Mouse (Mus musculus): ENCODE measurements around the gene Fam120a. TPM values are rescaled to one million over a fixed set of nuclear protein-coding genes. Genes with fewer than 3 reads are reported as not detected.

Gene Fam120a
- polyA plus RNA-seq, 1 experiment from 2014 or later, result 24.6 TPM

GRCm38 (mm10) chr13:48895376-48895775 is 72.4 kb downstream of the Fam120a start:
- Histone ChIP-seq H3K4me1 (no peaks in the 10 kb centered on the region), H3K9me3 (no peaks in the 10 kb centered on the region), H3K4me2 (no peak overlapping the region), H3K9ac (no peak overlapping the region), H3K27ac (no peak overlapping the region), H3K27me3 (no peaks in the 10 kb centered on the region), H3K4me3 (no peak overlapping the region), H3K36me3 (peaks cover 78% of the 10 kb centered on the region)
- 88% methylated on average over 5 of the region's 5 CpGs for WGBS
- ATAC-seq (ENCODE audit: insufficient number of reproducible peaks, low FRiP score, low TSS enrichment, low read depth), result no peak

DNA sequence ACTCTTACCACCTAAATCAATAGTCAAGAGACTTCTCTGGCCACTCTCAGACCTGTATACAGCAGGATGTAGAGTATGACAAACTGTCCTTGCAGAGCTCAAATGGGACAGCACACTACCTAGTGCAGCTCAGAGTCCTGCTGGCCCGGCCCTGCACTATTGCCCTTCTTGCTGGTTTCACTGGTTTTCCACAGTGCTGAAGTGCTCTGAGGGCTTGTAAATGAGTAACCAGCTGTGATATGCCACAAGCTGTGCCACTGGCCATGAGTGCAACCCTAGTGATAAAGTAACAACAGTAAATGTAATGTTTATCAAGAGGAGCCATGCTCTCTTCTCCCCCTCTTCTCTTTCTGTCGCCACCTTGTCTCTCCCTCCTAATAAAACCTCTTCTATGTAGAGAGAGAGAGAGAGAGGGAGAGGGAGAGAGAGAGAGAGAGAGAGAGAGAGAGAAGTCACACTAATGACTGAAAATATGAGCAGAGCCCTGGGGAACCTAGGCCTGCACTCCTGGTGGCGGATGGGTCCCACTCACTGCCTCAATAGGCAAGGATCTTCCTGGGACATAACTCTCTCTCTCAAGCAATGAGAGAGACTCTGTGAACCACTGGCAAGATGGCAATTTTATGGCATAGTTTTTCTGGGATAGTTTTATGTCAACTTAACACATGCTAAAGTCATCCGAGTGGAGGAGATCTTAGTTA is 77.4 kb downstream of the Fam120a start:
- ATAC-seq (ENCODE audit: insufficient number of reproducible peaks, low FRiP score, low TSS enrichment, low read depth), result no peak
- Histone ChIP-seq H3K9ac (no peak overlapping the region), H3K9me3 (no peaks in the 10 kb centered on the region), H3K4me3 (no peak overlapping the region), H3K36me3 (peaks cover 83% of the 10 kb centered on the region), H3K27me3 (no peaks in the 10 kb centered on the region), H3K4me2 (no peak overlapping the region), H3K27ac (no peak overlapping the region), H3K4me1 (no peaks in the 10 kb centered on the region)
- 81% methylated on average over 4 of the region's 4 CpGs for WGBS

GRCm38 (mm10) chr13:48878534-48878933 is 89.3 kb downstream of the Fam120a start:
- Histone ChIP-seq H3K27ac (peak overlapping the region; percentile 87), H3K9ac (peak overlapping the region; percentile 46), H3K36me3 (peaks cover 37% of the 10 kb centered on the region), H3K4me1 (peaks cover 7% of the 10 kb centered on the region), H3K27me3 (no peaks in the 10 kb centered on the region), H3K9me3 (no peaks in the 10 kb centered on the region), H3K4me2 (peak overlapping the region; percentile 67), H3K4me3 (peak overlapping the region; percentile 41)
- 0% methylated on average over 36 of the region's 36 CpGs for WGBS
- ATAC-seq (ENCODE audit: insufficient number of reproducible peaks, low FRiP score, low TSS enrichment, low read depth), result peak; percentile 98

GRCm38 (mm10) chr13:48877805-48878204 is 90.0 kb downstream of the Fam120a start:
- H3K4me3 ChIP-seq, result peak overlapping the region; percentile 41
- H3K4me1 ChIP-seq, result peaks cover 11% of the 10 kb centered on the region
- peaks cover 32% of the 10 kb centered on the region for H3K36me3 ChIP-seq
- H3K27ac ChIP-seq, result peak overlapping the region; percentile 87
- peak overlapping the region; percentile 67 for H3K4me2 ChIP-seq
- ATAC-seq (ENCODE audit: insufficient number of reproducible peaks, low FRiP score, low TSS enrichment, low read depth), result no peak
- no peaks in the 10 kb centered on the region for H3K9me3 ChIP-seq
- H3K27me3 ChIP-seq, result no peaks in the 10 kb centered on the region
- peak overlapping the region; percentile 46 for H3K9ac ChIP-seq

GRCm38 (mm10) chr13:48872726-48873125 is 95.1 kb downstream of the Fam120a start:
- ATAC-seq (ENCODE audit: insufficient number of reproducible peaks, low FRiP score, low TSS enrichment, low read depth), result no peak
- Histone ChIP-seq H3K9me3 (no peaks in the 10 kb centered on the region), H3K36me3 (peaks cover 9% of the 10 kb centered on the region), H3K27me3 (no peaks in the 10 kb centered on the region), H3K4me2 (no peak overlapping the region), H3K27ac (no peak overlapping the region), H3K4me3 (0 out of 2 replicates have a peak overlapping the region, but pooled peaks have one; percentile 0), H3K4me1 (peaks cover 36% of the 10 kb centered on the region), H3K9ac (no peak overlapping the region)
- 73% methylated on average over 5 of the region's 5 CpGs for WGBS

- peak overlapping the region; percentile 84 for H3K4me3 ChIP-seq
- 58% methylated on average over 7 of the region's 7 CpGs for WGBS
- H3K9ac ChIP-seq, result peak overlapping the region; percentile 95
- H3K4me1 ChIP-seq, result peaks cover 38% of the 10 kb centered on the region
- H3K27me3 ChIP-seq, result no peaks in the 10 kb centered on the region
- peaks cover 9% of the 10 kb centered on the region for H3K36me3 ChIP-seq
- no peaks in the 10 kb centered on the region for H3K9me3 ChIP-seq
- peak overlapping the region; percentile 91; the same call in 1 of the 2 replicates for H3K27ac ChIP-seq
- ATAC-seq (ENCODE audit: insufficient number of reproducible peaks, low FRiP score, low TSS enrichment, low read depth), result no peak
- H3K4me2 ChIP-seq, result peak overlapping the region; percentile 74
Measured at GRCm38 (mm10) chr13:48871887-48872606, 95.8 kb downstream of the Fam120a start.

GRCm38 (mm10) chr13:48870771-48871731 is 96.8 kb downstream of the Fam120a start, which contains the start of gene Phf2:
TSS of gene Phf2 (minus strand) at chr13:48871119.
- Histone ChIP-seq H3K4me3 (peak within 1 kb of the TSS; percentile 84), H3K9me3 (no peaks in the 10 kb centered on the region), H3K4me2 (peak within 1 kb of the TSS; percentile 74), H3K36me3 (peaks cover 3% of the 10 kb centered on the region), H3K27ac (peak within 1 kb of the TSS; percentile 92), H3K27me3 (no peaks in the 10 kb centered on the region), H3K4me1 (peaks cover 44% of the 10 kb centered on the region), H3K9ac (peak within 1 kb of the TSS; percentile 95)
- under 1% methylated on average over 84 of the region's 117 CpGs for WGBS
- ATAC-seq (ENCODE audit: insufficient number of reproducible peaks, low FRiP score, low TSS enrichment, low read depth), result peak; percentile 46; the same call in 1 of the 2 replicates

GRCm38 (mm10) chr13:48869950-48870770 is 97.7 kb downstream of the Fam120a start:
- WGBS, result under 1% methylated on average over 74 of the region's 102 CpGs
- peaks cover 51% of the 10 kb centered on the region for H3K4me1 ChIP-seq
- peak overlapping the region; percentile 95 for H3K9ac ChIP-seq
- H3K27me3 ChIP-seq, result no peaks in the 10 kb centered on the region
- H3K4me3 ChIP-seq, result peak overlapping the region; percentile 84
- H3K27ac ChIP-seq, result peak overlapping the region; percentile 92
- ATAC-seq (ENCODE audit: insufficient number of reproducible peaks, low FRiP score, low TSS enrichment, low read depth), result 0 out of 2 replicates have a peak, but pooled peaks have one; percentile 12
- H3K9me3 ChIP-seq, result no peaks in the 10 kb centered on the region
- H3K4me2 ChIP-seq, result peak overlapping the region; percentile 66
- H3K36me3 ChIP-seq, result no peaks in the 10 kb centered on the region

DNA sequence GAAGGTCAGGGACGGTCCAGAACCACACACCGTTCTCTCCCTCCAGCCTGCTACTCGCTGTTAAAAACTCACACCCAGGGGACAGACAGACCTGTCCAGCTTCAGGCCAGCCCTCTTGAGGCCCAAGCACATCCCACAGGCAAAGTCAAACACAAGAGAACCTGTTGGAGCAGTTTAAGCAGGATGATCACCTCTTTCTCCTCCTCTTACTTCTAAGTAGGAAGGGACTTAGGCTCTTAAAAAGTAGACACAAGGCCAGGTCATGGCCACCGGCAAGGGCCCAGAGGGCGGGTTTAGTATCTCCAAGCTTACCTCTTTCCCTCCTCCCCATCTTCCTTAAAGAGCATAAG is 98.2 kb downstream of the Fam120a start:
- peaks cover 57% of the 10 kb centered on the region for H3K4me1 ChIP-seq
- peak overlapping the region; percentile 92 for H3K27ac ChIP-seq
- peak overlapping the region; percentile 84 for H3K4me3 ChIP-seq
- WGBS, result 7% methylated on average over 5 of the region's 5 CpGs
- H3K27me3 ChIP-seq, result no peaks in the 10 kb centered on the region
- no peaks in the 10 kb centered on the region for H3K36me3 ChIP-seq
- H3K9me3 ChIP-seq, result no peaks in the 10 kb centered on the region
- H3K4me2 ChIP-seq, result peak overlapping the region; percentile 66
- peak overlapping the region; percentile 95 for H3K9ac ChIP-seq
- no peak for ATAC-seq (ENCODE audit: insufficient number of reproducible peaks, low FRiP score, low TSS enrichment, low read depth)

- H3K4me3 ChIP-seq, result peak overlapping the region; percentile 84
- no peaks in the 10 kb centered on the region for H3K9me3 ChIP-seq
- ATAC-seq (ENCODE audit: insufficient number of reproducible peaks, low FRiP score, low TSS enrichment, low read depth), result no peak
- peak overlapping the region; percentile 95 for H3K9ac ChIP-seq
- H3K27me3 ChIP-seq, result no peaks in the 10 kb centered on the region
- H3K27ac ChIP-seq, result peak overlapping the region; percentile 92
- no peaks in the 10 kb centered on the region for H3K36me3 ChIP-seq
- H3K4me1 ChIP-seq, result peaks cover 61% of the 10 kb centered on the region
- H3K4me2 ChIP-seq, result peak overlapping the region; percentile 66
- WGBS, result 21% methylated on average over 5 of the region's 5 CpGs
Measured at GRCm38 (mm10) chr13:48869088-48869487, 98.7 kb downstream of the Fam120a start.
